10 mouse cellular contexts compared by ENCODE assay signal in the genomic region with DNA sequence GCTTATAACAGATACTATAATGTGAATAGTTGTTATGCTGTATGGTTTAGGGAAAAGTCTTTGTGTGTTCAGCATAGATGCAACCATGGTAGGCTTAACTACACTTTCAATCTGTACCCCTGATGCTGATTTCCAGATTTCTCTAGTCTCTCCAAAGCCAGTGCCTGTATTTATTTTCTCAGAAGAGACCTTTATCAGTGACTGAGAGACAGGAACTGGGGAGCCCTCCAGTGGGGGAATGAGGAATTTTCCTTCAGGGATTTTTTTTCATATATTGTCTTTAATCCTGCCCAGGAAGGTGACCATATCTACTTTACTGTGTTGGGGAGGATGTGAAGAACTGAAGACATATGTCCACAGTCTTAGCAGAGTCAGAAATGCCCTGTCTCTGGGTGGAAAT. TPM values are rescaled to one million over a fixed set of nuclear protein-coding genes. Genes with fewer than 3 reads are reported as not detected.
A peak's percentile ranks its signal among the peaks of the same experiment; 100 is the strongest.
DNase-seq lines count a peak whose midpoint lies in the region; ATAC-seq and TF ChIP-seq lines count a peak whose summit lies in the region.
"Had no signal": no experiment of that assay in that cellular context is flagged by ENCODE, and none has a peak within 500 bp of the region (broad histone marks: within the 10 kb centered on the region; RNA-seq: fewer than 3 reads in every experiment).

No protein-coding gene starts in this region.

- H3K36me3 ChIP-seq in kidney, embryonic 14.5 days (ENCODE audit: control insufficient read depth, insufficient read depth, low read length) = no peaks in the 10 kb centered on the region
- no peaks in the 10 kb centered on the region for H3K36me3 ChIP-seq in G1E (replicated peaks)
- no peaks in the 10 kb centered on the region for H3K36me3 ChIP-seq in hindbrain, embryonic 14.5 days (replicated peaks; ENCODE audit: control insufficient read depth, insufficient read depth)

- peak; percentile 56 for DNase-seq in kidney, adult 9 months
- peak; percentile 21 for DNase-seq in G1E (ENCODE audit: low spot score)
- DNase-seq in cerebellum, adult 2 months = peak; percentile 42 to 70
- peak; percentile 78 for DNase-seq in hindbrain, embryonic 14.5 days (ENCODE audit: low spot score)
- peak; percentile 26 for DNase-seq in naive thymus-derived CD4-positive, alpha-beta T cell, adult 2 months (ENCODE audit: low read depth)
- no peak for DNase-seq in urinary bladder, adult 18-20 months (ENCODE audit: low spot score in 2 of 2)
- DNase-seq in spleen, adult 18-20 months = no peak

- no peak for ATAC-seq in kidney, embryonic 14.5 days (ENCODE audit: low FRiP score, low TSS enrichment)
- no peak for ATAC-seq in G1E (ENCODE audit: extremely low read depth, insufficient number of reproducible peaks, low FRiP score, poor library complexity, severe bottlenecking)
- peak; percentile 41; the same call in 1 of the 2 replicates for ATAC-seq in hindbrain, embryonic 14.5 days (ENCODE audit: low FRiP score)

- H3K4me1 ChIP-seq in kidney, embryonic 14.5 days (ENCODE audit: control insufficient read depth, insufficient read depth, low read length) = peaks cover 15% of the 10 kb centered on the region; the same call in 1 of the 2 replicates
- H3K4me1 ChIP-seq in G1E (ENCODE audit: insufficient read depth, low read depth, low read length) = 0 out of 2 replicates have a peak, but pooled peaks cover 2% of the 10 kb centered on the region
- no peaks in the 10 kb centered on the region; the same call in 1 of the 2 replicates for H3K4me1 ChIP-seq in cerebellum, adult 2 months (ENCODE audit: control insufficient read depth, insufficient read depth, low read length)
- H3K4me1 ChIP-seq in hindbrain, embryonic 14.5 days (replicated peaks; ENCODE audit: control insufficient read depth, insufficient read depth, low read length) = peaks cover 23% of the 10 kb centered on the region

- TF ChIP-seq CTCF in G1E (IDR thresholded peaks at IDR 0.05; ENCODE audit: low read depth, low read length) = no peak
- TF ChIP-seq CTCF in cerebellum, adult 2 months (IDR thresholded peaks at IDR 0.05; ENCODE audit: borderline replicate concordance, insufficient read depth, low read depth, low read length) = peak; percentile 19; the same call in 1 of the 2 replicates

- H3K27me3 ChIP-seq in kidney, embryonic 14.5 days (ENCODE audit: control insufficient read depth, insufficient read depth, low read length) = no peaks in the 10 kb centered on the region
- H3K27me3 ChIP-seq in G1E (ENCODE audit: insufficient read depth, low read length) = peaks cover 28% of the 10 kb centered on the region
- H3K27me3 ChIP-seq in cerebellum, adult 2 months (ENCODE audit: control insufficient read depth, insufficient read depth, low read length) = no peaks in the 10 kb centered on the region
- no peaks in the 10 kb centered on the region for H3K27me3 ChIP-seq in hindbrain, embryonic 14.5 days (ENCODE audit: control insufficient read depth, insufficient read depth, low read length)

- no peak for TF ChIP-seq POLR2A in cerebellum, adult 2 months (IDR thresholded peaks at IDR 0.05; ENCODE audit: borderline replicate concordance, insufficient read depth, low read length)

- no peak overlapping the region for H3K9ac ChIP-seq in kidney, embryonic 14.5 days (ENCODE audit: low read depth, low read length)
- H3K9ac ChIP-seq in hindbrain, embryonic 14.5 days = no peak overlapping the region

- H3K4me2 ChIP-seq in kidney, embryonic 14.5 days (replicated peaks; ENCODE audit: low read depth, low read length) = no peak overlapping the region
- H3K4me2 ChIP-seq in hindbrain, embryonic 14.5 days (replicated peaks) = no peak overlapping the region

- no peaks in the 10 kb centered on the region for H3K9me3 ChIP-seq in kidney, embryonic 14.5 days (ENCODE audit: control insufficient read depth, low read length)
- H3K9me3 ChIP-seq in G1E (replicated peaks) = no peaks in the 10 kb centered on the region
- no peaks in the 10 kb centered on the region for H3K9me3 ChIP-seq in hindbrain, embryonic 14.5 days (ENCODE audit: control insufficient read depth, low read length)

- H3K27ac ChIP-seq in kidney, embryonic 14.5 days (ENCODE audit: low read depth, low read length) = no peak overlapping the region
- H3K27ac ChIP-seq in cerebellum, adult 2 months (ENCODE audit: insufficient read depth, low read length) = no peak overlapping the region
- peak overlapping the region; percentile 88 for H3K27ac ChIP-seq in hindbrain, embryonic 14.5 days

- no peak overlapping the region for H3K4me3 ChIP-seq in kidney, embryonic 14.5 days (ENCODE audit: low read length)
- no peak overlapping the region for H3K4me3 ChIP-seq in G1E (ENCODE audit: low read depth, low read length)
- H3K4me3 ChIP-seq in cerebellum, adult 2 months (replicated peaks; ENCODE audit: insufficient read depth, low read depth, low read length) = no peak overlapping the region
- H3K4me3 ChIP-seq in hindbrain, embryonic 14.5 days (replicated peaks; ENCODE audit: low read length) = no peak overlapping the region

RNA-seq across cellular contexts. Expression of gene Resp18, which starts 12.4 kb away (rescaled TPM):
- polyA plus RNA-seq in kidney, embryonic 14.5 days (2014; fragmentation: Nextera tagmentation; extraction: Ambion mirVana) = not detected in 2 replicates
- total RNA-seq in G1E (2014; fragmentation: Nextera tagmentation) (not detected in 2 replicates), G1E (2017) (not detected in 2 replicates)
- not detected in 2 replicates for polyA plus RNA-seq in G1E (2012)
- 226 and 275 TPM in 2 replicates for polyA plus RNA-seq in cerebellum, adult 2 months (2012; rRNA removed)
- polyA plus RNA-seq in hindbrain, embryonic 14.5 days (2014; fragmentation: Nextera tagmentation; extraction: Ambion mirVana) = 232 and 253 TPM in 2 replicates
- total RNA-seq: neutrophil, adult 5-6 weeks had no signal

RNA-seq across cellular contexts. Expression of gene Ptprn, which starts 26.3 kb away (rescaled TPM):
- 0.08 TPM in 1 of 2 replicates, not detected in the other for polyA plus RNA-seq in kidney, embryonic 14.5 days (2014; fragmentation: Nextera tagmentation; extraction: Ambion mirVana)
- total RNA-seq in G1E (2014; fragmentation: Nextera tagmentation) = not detected in 2 replicates
- 0.11 TPM in 1 of 2 replicates, not detected in the other for total RNA-seq in G1E (2017)
- polyA plus RNA-seq in G1E (2012) = 0.03 and 0.08 TPM in 2 replicates
- polyA plus RNA-seq in cerebellum, adult 2 months (2012; rRNA removed) = 172 and 180 TPM in 2 replicates
- polyA plus RNA-seq in hindbrain, embryonic 14.5 days (2014; fragmentation: Nextera tagmentation; extraction: Ambion mirVana) = 26.1 and 34.8 TPM in 2 replicates
- total RNA-seq: neutrophil, adult 5-6 weeks had no signal

RNA-seq across cellular contexts. Expression of gene Dnpep, which starts 27.2 kb away (rescaled TPM):
- 146 and 150 TPM in 2 replicates for polyA plus RNA-seq in kidney, embryonic 14.5 days (2014; fragmentation: Nextera tagmentation; extraction: Ambion mirVana)
- total RNA-seq in G1E (2014; fragmentation: Nextera tagmentation) = 56.3 and 73.7 TPM in 2 replicates
- 38.7 and 47.2 TPM in 2 replicates for total RNA-seq in G1E (2017)
- polyA plus RNA-seq in G1E (2012) = 69.4 and 79.0 TPM in 2 replicates
- 87.0 and 87.1 TPM in 2 replicates for polyA plus RNA-seq in cerebellum, adult 2 months (2012; rRNA removed)
- 132 and 141 TPM in 2 replicates for polyA plus RNA-seq in hindbrain, embryonic 14.5 days (2014; fragmentation: Nextera tagmentation; extraction: Ambion mirVana)

RNA-seq across cellular contexts. Expression of gene Dnajb2, which starts 54.4 kb away (rescaled TPM):
- polyA plus RNA-seq in kidney, embryonic 14.5 days (2014; fragmentation: Nextera tagmentation; extraction: Ambion mirVana) = 13.2 and 14.4 TPM in 2 replicates
- 15.4 and 63.3 TPM in 2 replicates for total RNA-seq in G1E (2014; fragmentation: Nextera tagmentation)
- total RNA-seq in G1E (2017) = 13.9 and 15.6 TPM in 2 replicates
- 9.1 and 11.1 TPM in 2 replicates for polyA plus RNA-seq in G1E (2012)
- polyA plus RNA-seq in cerebellum, adult 2 months (2012; rRNA removed) = 139 and 153 TPM in 2 replicates
- 39.5 and 45.2 TPM in 2 replicates for polyA plus RNA-seq in hindbrain, embryonic 14.5 days (2014; fragmentation: Nextera tagmentation; extraction: Ambion mirVana)

RNA-seq across cellular contexts. Expression of gene A630095N17Rik, which starts 58.7 kb away (rescaled TPM):
- not detected in 2 replicates for polyA plus RNA-seq in kidney, embryonic 14.5 days (2014; fragmentation: Nextera tagmentation; extraction: Ambion mirVana)
- not detected in 2 replicates for total RNA-seq in G1E (2014; fragmentation: Nextera tagmentation)
- total RNA-seq in G1E (2017) = not detected in 2 replicates
- polyA plus RNA-seq in G1E (2012) = not detected in 2 replicates
- not detected in 2 replicates for polyA plus RNA-seq in cerebellum, adult 2 months (2012; rRNA removed)
- polyA plus RNA-seq in hindbrain, embryonic 14.5 days (2014; fragmentation: Nextera tagmentation; extraction: Ambion mirVana) = not detected in 2 replicates
- total RNA-seq: neutrophil, adult 5-6 weeks had no signal
- polyA plus RNA-seq: large intestine, adult 2 months had no signal

Comparison
In these comparisons a context has a peak if more than half of its experiments do, and no peak if none do; other contexts are left out.
1. DNase-seq: peak in kidney, adult 9 months (single experiment), G1E (single experiment), cerebellum, adult 2 months (2 of 2), hindbrain, embryonic 14.5 days (single experiment) and naive thymus-derived CD4-positive, alpha-beta T cell, adult 2 months (single experiment); none in urinary bladder, adult 18-20 months (0 of 2) and spleen, adult 18-20 months (0 of 2).
2. RNA of gene Resp18, which starts 12.4 kb away (polyA plus RNA-seq): 226 to 275 TPM in cerebellum, adult 2 months and 232 to 253 TPM in hindbrain, embryonic 14.5 days; not detected in kidney, embryonic 14.5 days and not detected in G1E; every median in the first group is over 100 times any median in the second.
3. RNA of gene Ptprn, which starts 26.3 kb away (polyA plus RNA-seq): 172 to 180 TPM in cerebellum, adult 2 months and 26.1 to 34.8 TPM in hindbrain, embryonic 14.5 days; 0.08 TPM in kidney, embryonic 14.5 days and 0.03 to 0.08 TPM in G1E; every median in the first group is over 10 times any median in the second.